14 mouse cellular contexts compared by ENCODE assay signal in the genomic region with DNA sequence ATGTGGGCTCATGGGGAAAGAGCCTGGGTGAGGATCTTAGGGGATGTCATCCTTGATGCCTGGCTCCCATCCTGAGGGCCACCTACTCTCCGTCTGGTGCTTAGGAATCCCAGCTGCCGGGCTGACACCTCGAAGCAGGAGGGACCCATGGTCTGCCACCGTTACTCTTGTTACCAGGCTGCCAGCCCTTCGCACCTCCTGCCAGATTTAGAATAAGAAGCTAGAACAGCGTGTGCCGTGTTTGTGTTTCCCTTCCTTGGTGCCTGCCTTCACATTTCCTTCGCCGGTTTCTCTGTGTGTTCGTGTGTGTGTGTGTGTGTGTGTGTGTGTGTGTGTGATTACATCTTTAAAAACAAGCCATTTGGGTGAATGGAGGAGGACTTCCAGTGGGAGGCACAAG. TPM values are rescaled to one million over a fixed set of nuclear protein-coding genes. Genes with fewer than 3 reads are reported as not detected.
DNase-seq lines count a peak whose midpoint lies in the region; ATAC-seq lines count a peak whose summit lies in the region.
"Had no signal": no experiment of that assay in that cellular context is flagged by ENCODE, and none has a peak within 500 bp of the region (broad histone marks: within the 10 kb centered on the region; RNA-seq: fewer than 3 reads in every experiment).

No protein-coding gene starts in this region.

- no peak overlapping the region for H3K4me3 ChIP-seq in liver, embryonic 11.5 days (ENCODE audit: low read depth, low read length)
- no peak overlapping the region for H3K4me3 ChIP-seq in hindbrain, embryonic 13.5 days
- H3K4me3 ChIP-seq: megakaryocyte, embryonic 14.5 days had no signal

- H3K9me3 ChIP-seq in liver, embryonic 11.5 days (ENCODE audit: control insufficient read depth, low read length): no peaks in the 10 kb centered on the region
- H3K9me3 ChIP-seq in hindbrain, embryonic 13.5 days: no peaks in the 10 kb centered on the region

- H3K4me2 ChIP-seq in liver, embryonic 11.5 days: no peak overlapping the region
- no peak overlapping the region for H3K4me2 ChIP-seq in hindbrain, embryonic 13.5 days

- H3K27me3 ChIP-seq in liver, embryonic 11.5 days (replicated peaks; ENCODE audit: control insufficient read depth, insufficient read depth, low read length): peaks cover 35% of the 10 kb centered on the region
- no peaks in the 10 kb centered on the region for H3K27me3 ChIP-seq in hindbrain, embryonic 13.5 days

- no peak overlapping the region for H3K27ac ChIP-seq in liver, embryonic 11.5 days (ENCODE audit: low read depth, low read length)
- no peak overlapping the region for H3K27ac ChIP-seq in hindbrain, embryonic 13.5 days
- H3K27ac ChIP-seq: hindbrain, postnatal 0 days had no signal

- H3K36me3 ChIP-seq in liver, embryonic 11.5 days (ENCODE audit: control insufficient read depth, insufficient read depth, low read length): no peaks in the 10 kb centered on the region
- no peaks in the 10 kb centered on the region for H3K36me3 ChIP-seq in hindbrain, embryonic 13.5 days

- H3K9ac ChIP-seq in liver, embryonic 11.5 days (ENCODE audit: low read depth, low read length): no peak overlapping the region
- no peak overlapping the region for H3K9ac ChIP-seq in hindbrain, embryonic 13.5 days
- H3K9ac ChIP-seq: liver, postnatal 0 days had no signal

- H3K4me1 ChIP-seq in liver, embryonic 11.5 days (replicated peaks; ENCODE audit: control insufficient read depth, insufficient read depth, low read length): 0 out of 2 replicates have a peak, but pooled peaks cover 2% of the 10 kb centered on the region
- peaks cover 40% of the 10 kb centered on the region for H3K4me1 ChIP-seq in hindbrain, embryonic 13.5 days (replicated peaks)

- 71% methylated on average over 10 of the region's 10 CpGs for WGBS in liver, embryonic 11.5 days
- 82% methylated on average over 10 of the region's 10 CpGs for WGBS in hindbrain, embryonic 13.5 days

- peak; percentile 26 to 27 for DNase-seq in cerebellum, postnatal 10 days
- no peak for DNase-seq in cerebellum, postnatal 14 days
- peak; percentile 37 to 57 for DNase-seq in frontal cortex, postnatal 10 days (ENCODE audit: low spot score in 2 of 2)
- DNase-seq in layer of hippocampus, postnatal 25 days (ENCODE audit: extremely low spot score in 1 of 2, low spot score in 1 of 2): peak; percentile 44 to 45
- peak; percentile 51 to 79 for DNase-seq in right cerebral cortex, postnatal 10 days (ENCODE audit: low spot score in 2 of 2)
- no peak for DNase-seq in heart, adult 9 months (ENCODE audit: low spot score in 2 of 2)
- DNase-seq in liver, embryonic 11.5 days (ENCODE audit: low spot score): no peak
- DNase-seq: adrenal gland, postnatal 14 days; cerebellum, adult 11 months; liver, postnatal 0 days; spleen, adult 18-20 months had no signal

- ATAC-seq in liver, embryonic 11.5 days (replicated peaks; ENCODE audit: low FRiP score): no peak
- no peak for ATAC-seq in hindbrain, embryonic 13.5 days (ENCODE audit: low FRiP score)
- ATAC-seq: hindbrain, postnatal 0 days; liver, postnatal 0 days had no signal

RNA-seq across cellular contexts. Expression of a gene that starts 4.1 kb away (rescaled TPM):
- total RNA-seq in layer of hippocampus, postnatal 25 days (2021): 10 to 100 TPM; 27.4 to 28.3 TPM
- polyA plus RNA-seq in liver, embryonic 11.5 days (2014; fragmentation: Nextera tagmentation; extraction: Ambion mirVana): 0.29 and 0.60 TPM in 2 replicates
- polyA plus RNA-seq in hindbrain, embryonic 13.5 days (2015; fragmentation: Nextera tagmentation; extraction: Ambion mirVana): 14.0 and 16.0 TPM in 2 replicates

Comparison
In these comparisons a context has a peak if more than half of its experiments do, and no peak if none do; other contexts are left out.
1. DNase-seq: peak in cerebellum, postnatal 10 days (2 of 2), frontal cortex, postnatal 10 days (2 of 2), layer of hippocampus, postnatal 25 days (2 of 2) and right cerebral cortex, postnatal 10 days (2 of 2); none in cerebellum, postnatal 14 days (0 of 2), heart, adult 9 months (0 of 2) and liver, embryonic 11.5 days (single experiment).